Mouse (Mus musculus) limb, embryonic 10.5 days (tissue): Measurements from ENCODE around the gene Ces2f. TPM values are rescaled to one million over a fixed set of nuclear protein-coding genes. Genes with fewer than 3 reads are reported as not detected.

ENCODE experiments used
- DNase-seq: peaks from one replicate; pipeline ENCODE4 v3.0.0-alpha.2; 2017; ENCODE audit warnings: low spot score
- H3K27ac ChIP-seq: fragments of 300-500 bp; sonication (generic); 2 replicates; pipeline ENCODE4 v1.5.1; 2016; ENCODE audit warnings: mild to moderate bottlenecking
- H3K27me3 ChIP-seq: fragments of 300-500 bp; sonication (generic); 2 replicates; pipeline ENCODE4 v1.6.1; 2016; ENCODE audit warnings: low read depth, mild to moderate bottlenecking; ENCODE audit not compliant: poor library complexity, severe bottlenecking
- H3K36me3 ChIP-seq: fragments of 300-500 bp; sonication (generic); 2 replicates; pipeline ENCODE4 v1.6.1; 2016; ENCODE audit warnings: mild to moderate bottlenecking, moderate library complexity
- H3K4me1 ChIP-seq: fragments of 300-500 bp; sonication (generic); 2 replicates; pipeline ENCODE4 v1.6.1; 2016
- H3K4me3 ChIP-seq: fragments of 300-500 bp; sonication (generic); 2 replicates; pipeline ENCODE4 v1.5.1; 2016; ENCODE audit warnings: mild to moderate bottlenecking, moderate library complexity
- H3K9me3 ChIP-seq: fragments of 300-500 bp; sonication (generic); replicated peaks from 2 replicates; pipeline ENCODE4 v1.6.1; 2016; ENCODE audit warnings: mild to moderate bottlenecking
- WGBS: fragments of 180-500 bp; shearing (Covaris S2); methylation state at CpG from one replicate; pipeline ENCODE4 v1.1.7; 2016; 5-methylcytosine and 5-hydroxymethylcytosine counted together
- polyA plus RNA-seq: library from polyadenylated mRNA; unstranded; fragments of >200 nt; fragmentation: Nextera tagmentation; extraction: Ambion mirVana; gene quantifications from 2 replicates; pipeline ENCODE4 v1.2.1, GENCODE M21; 2016

Ces2f gene
- polyA plus RNA-seq, 1 experiment from 2014 or later = 0.09 TPM

- H3K27ac ChIP-seq = no peak overlapping the region
- DNase-seq = no peak
- H3K27me3 ChIP-seq = no peaks in the 10 kb centered on the region
- no peaks in the 10 kb centered on the region for H3K4me1 ChIP-seq
- WGBS = 93% methylated on average over 2 of the region's 2 CpGs
- H3K36me3 ChIP-seq = no peaks in the 10 kb centered on the region
- H3K4me3 ChIP-seq = no peak overlapping the region
- 0 out of 2 replicates have a peak, but pooled peaks cover 2% of the 10 kb centered on the region for H3K9me3 ChIP-seq
These were observed 37.8 kb downstream of the Ces2f start for GRCm38 (mm10) chr8:104984942-104985341.

- no peak for DNase-seq
- Histone ChIP-seq H3K4me3 (no peak overlapping the region), H3K27ac (no peak overlapping the region), H3K4me1 (no peaks in the 10 kb centered on the region), H3K27me3 (no peaks in the 10 kb centered on the region), H3K9me3 (no peaks in the 10 kb centered on the region), H3K36me3 (no peaks in the 10 kb centered on the region)
- WGBS = 79% methylated on average over 6 of the region's 6 CpGs
These were observed 51.0 kb downstream of the Ces2f start for GRCm38 (mm10) chr8:104998191-104998590.

GRCm38 (mm10) chr8:104999183-104999582 lies 52.0 kb downstream of the Ces2f start:
- no peak overlapping the region for H3K4me3 ChIP-seq
- no peaks in the 10 kb centered on the region for H3K4me1 ChIP-seq
- no peaks in the 10 kb centered on the region for H3K9me3 ChIP-seq
- no peaks in the 10 kb centered on the region for H3K27me3 ChIP-seq
- no peak for DNase-seq
- WGBS = 86% methylated on average over 6 of the region's 6 CpGs
- no peak overlapping the region for H3K27ac ChIP-seq
- no peaks in the 10 kb centered on the region for H3K36me3 ChIP-seq

- no peak for DNase-seq
- Histone ChIP-seq H3K27me3 (no peaks in the 10 kb centered on the region), H3K4me3 (no peak within 1 kb of the TSS), H3K9me3 (no peaks in the 10 kb centered on the region), H3K4me1 (no peaks in the 10 kb centered on the region), H3K27ac (no peak within 1 kb of the TSS), H3K36me3 (no peaks in the 10 kb centered on the region)
- 88% methylated on average over 7 of the region's 7 CpGs for WGBS
These were observed 53.4 kb downstream of the Ces2f start, which contains the start of gene Ces2h for GRCm38 (mm10) chr8:105000586-105000985. Gene Ces2h (plus strand): TSS chr8:105000853.

Other genes with a start within 250 kb of the Ces2f start
- gene Ces2a, start 213.4 kb upstream of the Ces2f start, polyA plus RNA-seq = not detected in 2 replicates
- gene Ces2b, start 115.8 kb upstream of the Ces2f start, polyA plus RNA-seq = 0.11 TPM in 1 of 2 replicates, not detected in the other
- gene Ces2c, start 100.3 kb upstream of the Ces2f start, polyA plus RNA-seq = not detected in 2 replicates
- gene Ces2e, start 21.1 kb upstream of the Ces2f start, polyA plus RNA-seq = not detected in 2 replicates
- gene Ces2g, start 14.4 kb downstream of the Ces2f start, polyA plus RNA-seq = not detected in 2 replicates
- not detected in 2 replicates for gene Ces2h, start 53.5 kb downstream of the Ces2f start, polyA plus RNA-seq
- not detected in 2 replicates for gene Ces3a, start 101.2 kb downstream of the Ces2f start, polyA plus RNA-seq
- not detected in 2 replicates for gene Ces3b, start 136.4 kb downstream of the Ces2f start, polyA plus RNA-seq
- gene Ces4a, start 184.4 kb downstream of the Ces2f start, polyA plus RNA-seq = not detected in 2 replicates
- gene Cbfb, start 223.3 kb downstream of the Ces2f start, polyA plus RNA-seq = 64.9 and 84.6 TPM in 2 replicates